Mouse (Mus musculus) neutrophil, adult 5-6 weeks (primary cell): Measurements from ENCODE around the gene Tln2. TPM values are rescaled to one million over a fixed set of nuclear protein-coding genes. Genes with fewer than 3 reads are reported as not detected.

ENCODE experiments used
- ATAC-seq: fragments of 151-379, 151-347 bp; 2 replicates; pipeline ENCODE4 v1.8.0; 2017; ENCODE audit warnings: mild to moderate bottlenecking, moderate TSS enrichment; ENCODE audit not compliant: insufficient number of reproducible peaks, poor library complexity, low FRiP score, severe bottlenecking; ENCODE audit errors: extremely low read depth
- total RNA-seq: library from RNA; stranded (forward); fragments of 200-1000 nt; gene quantifications from 2 replicates; pipeline ENCODE4 v1.2.3, GENCODE M21; 2017

The Tln2 gene
- total RNA-seq, 1 experiment from 2014 or later: not detected

GRCm38 (mm10) chr9:67549811-67550501 lies 9.5 kb downstream of the Tln2 start:
- ATAC-seq: no peak

DNA sequence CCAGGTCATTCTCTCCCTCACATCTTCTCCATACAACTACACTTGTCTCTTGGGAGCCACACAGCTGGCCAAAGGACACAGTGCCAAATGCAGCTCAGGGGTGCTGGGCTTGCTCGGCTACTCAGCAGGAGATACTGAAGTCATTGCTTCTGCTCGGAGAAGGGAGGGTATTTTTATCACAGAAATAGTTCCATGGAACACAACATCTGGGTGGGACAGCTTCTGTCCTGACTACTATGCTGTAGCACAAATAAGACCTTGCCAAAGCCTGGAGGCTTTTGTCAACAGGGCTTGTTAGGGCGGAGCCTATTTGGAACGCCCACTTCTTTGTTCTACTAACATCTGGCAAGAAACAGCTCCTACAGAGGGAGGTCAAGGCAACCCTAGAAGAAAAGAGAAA lies 10.2 kb downstream of the Tln2 start:
- no peak for ATAC-seq

DNA sequence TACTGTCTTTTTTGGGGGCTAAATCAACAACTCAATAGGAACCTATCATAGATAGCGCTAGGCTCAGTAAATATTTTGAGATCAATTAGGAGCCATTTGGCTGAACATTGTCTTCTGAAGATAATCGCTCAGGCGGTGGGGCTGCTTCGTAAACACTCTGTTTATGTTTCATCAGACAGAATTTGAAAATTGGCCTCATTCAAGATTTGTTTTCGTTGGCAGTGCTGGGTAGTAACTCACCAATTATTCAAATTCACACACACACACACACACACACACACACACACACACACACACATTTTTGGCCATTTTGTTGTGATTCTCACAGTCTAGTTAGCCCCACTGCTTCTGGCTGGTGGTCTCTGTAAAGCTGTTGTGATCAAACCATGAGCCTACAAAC lies 12.9 kb downstream of the Tln2 start:
- no peak for ATAC-seq

DNA sequence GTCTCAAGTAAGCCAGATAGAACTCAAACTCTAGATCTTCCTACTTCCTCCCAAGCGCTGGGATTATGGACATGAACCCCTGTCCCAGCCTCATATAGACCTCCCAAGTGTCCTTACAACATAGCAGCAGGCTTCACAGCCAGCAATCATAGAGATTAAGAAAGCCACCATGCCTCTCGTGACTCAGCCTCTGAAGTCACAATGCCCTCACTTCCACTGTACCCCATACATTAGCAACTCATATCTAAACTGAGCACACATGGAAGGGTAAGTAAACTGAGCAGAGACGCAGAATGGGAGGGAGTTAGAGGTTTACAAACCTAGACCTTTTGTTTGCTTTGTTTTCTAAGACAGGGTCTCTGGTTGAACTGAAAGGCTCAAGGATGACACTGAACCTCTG lies 13.7 kb downstream of the Tln2 start:
- no peak for ATAC-seq

- no peak for ATAC-seq
These were observed 14.7 kb downstream of the Tln2 start for GRCm38 (mm10) chr9:67544783-67545182.

GRCm38 (mm10) chr9:67541948-67542347 lies 17.6 kb downstream of the Tln2 start:
- no peak for ATAC-seq

GRCm38 (mm10) chr9:67539776-67540706 lies 19.5 kb downstream of the Tln2 start:
- no peak for ATAC-seq

DNA sequence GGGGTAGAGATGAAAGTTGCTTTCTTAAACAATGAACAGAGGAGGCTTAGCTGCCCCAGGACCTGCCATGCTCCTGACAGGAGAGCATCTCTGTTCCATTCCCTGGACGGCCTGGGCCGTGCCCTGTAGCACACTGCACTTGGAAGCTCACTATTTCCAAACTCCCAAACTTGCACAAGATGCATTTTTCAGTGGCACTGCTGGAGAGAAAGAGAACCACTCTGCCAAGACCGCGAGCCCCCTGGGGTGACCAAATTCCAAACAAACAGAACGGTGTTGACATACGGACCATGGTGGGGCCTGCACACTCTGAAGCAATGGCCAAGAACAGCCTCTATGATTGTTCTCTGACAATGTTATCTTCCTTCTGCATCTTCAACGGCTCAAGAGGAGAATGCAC lies 25.1 kb downstream of the Tln2 start:
- ATAC-seq: no peak

GRCm38 (mm10) chr9:67533260-67533659 lies 26.2 kb downstream of the Tln2 start:
- ATAC-seq: no peak

DNA sequence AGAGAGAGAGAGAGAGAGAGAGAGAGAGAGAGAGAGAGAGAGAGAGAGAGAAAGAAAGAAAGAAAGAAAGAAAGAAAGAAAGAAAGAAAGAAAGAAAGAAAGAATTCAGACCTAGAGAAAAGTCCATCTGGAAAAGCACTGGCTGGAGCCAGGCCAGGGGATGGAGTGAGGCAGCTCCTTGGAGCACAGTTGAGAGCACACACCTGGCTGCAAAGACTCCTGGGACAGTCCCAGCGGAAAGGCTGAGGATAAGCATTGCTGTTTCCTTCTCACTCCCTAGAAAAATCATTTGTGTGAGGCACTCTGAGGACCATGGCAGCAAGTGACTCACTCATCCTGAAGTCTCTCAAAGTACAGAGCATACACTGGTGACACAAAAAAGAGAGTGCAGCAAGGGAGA lies 26.9 kb downstream of the Tln2 start:
- no peak for ATAC-seq

GRCm38 (mm10) chr9:67529600-67529999 lies 29.9 kb downstream of the Tln2 start:
- ATAC-seq: no peak

DNA sequence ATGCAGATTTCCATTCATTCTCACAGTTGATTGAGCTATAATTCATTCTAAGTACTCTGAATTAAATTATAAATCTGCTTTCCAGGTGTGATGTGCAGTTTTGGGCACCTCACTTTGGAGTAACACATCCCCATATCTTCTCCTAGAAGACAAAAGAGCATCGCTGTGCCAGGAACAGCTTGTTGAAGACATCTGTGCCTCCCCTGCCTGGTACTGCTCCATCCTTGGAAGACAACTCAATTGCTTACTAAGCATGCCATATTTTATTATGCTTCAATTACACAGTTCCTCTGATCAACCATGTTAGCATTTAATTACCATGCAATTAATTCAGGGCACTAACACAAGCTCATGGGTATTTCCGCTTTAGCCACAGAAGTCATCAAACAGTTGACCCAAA lies 31.8 kb downstream of the Tln2 start:
- ATAC-seq: no peak

- no peak for ATAC-seq
These were observed 37.8 kb downstream of the Tln2 start for GRCm38 (mm10) chr9:67521736-67522135.

DNA sequence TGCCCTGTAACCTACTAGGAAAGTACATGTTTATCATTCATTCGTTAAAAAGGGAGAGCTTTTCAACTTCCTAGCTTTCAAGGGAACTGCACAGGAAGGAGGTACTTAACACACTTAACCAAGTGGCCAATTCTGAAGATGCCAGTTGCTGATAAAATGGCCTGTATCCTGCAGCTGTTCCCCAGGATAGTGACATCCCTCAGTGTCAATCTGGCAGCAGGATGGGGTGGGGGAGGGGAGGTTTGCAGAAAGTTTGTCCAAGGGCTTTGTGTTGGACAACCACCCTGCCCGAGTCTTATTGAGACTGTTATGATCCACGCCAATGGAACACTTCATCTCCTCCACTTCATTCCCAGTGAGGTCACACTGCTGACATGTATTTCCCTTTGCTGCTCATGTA lies 50.0 kb downstream of the Tln2 start:
- ATAC-seq: no peak

DNA sequence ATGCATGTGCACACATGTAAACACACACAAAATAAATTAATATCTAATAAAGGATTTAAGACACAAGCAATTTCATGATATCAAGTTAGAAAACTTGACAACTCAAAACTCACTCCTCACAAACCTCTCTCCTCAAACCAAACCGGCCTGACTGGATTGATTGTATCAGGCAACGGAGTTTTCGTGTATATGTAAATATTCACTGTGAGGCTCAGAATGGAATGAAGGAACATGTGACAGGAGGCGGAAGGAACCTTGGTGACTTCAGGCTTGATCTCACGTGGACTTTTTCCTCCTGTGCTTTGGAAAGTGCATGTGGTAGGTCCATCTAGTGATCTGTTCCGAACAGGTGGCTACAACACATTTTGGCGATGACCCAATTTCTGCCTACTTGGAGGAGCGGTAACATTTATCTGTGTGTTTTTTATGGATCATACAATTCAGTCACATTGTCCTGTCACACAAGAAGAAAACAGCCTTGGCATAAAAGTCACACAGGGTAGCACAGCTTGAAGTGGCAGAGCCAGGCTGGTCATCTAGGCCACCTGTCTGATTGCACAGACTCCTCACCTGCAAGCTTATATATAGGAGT lies 54.7 kb downstream of the Tln2 start:
- no peak for ATAC-seq

DNA sequence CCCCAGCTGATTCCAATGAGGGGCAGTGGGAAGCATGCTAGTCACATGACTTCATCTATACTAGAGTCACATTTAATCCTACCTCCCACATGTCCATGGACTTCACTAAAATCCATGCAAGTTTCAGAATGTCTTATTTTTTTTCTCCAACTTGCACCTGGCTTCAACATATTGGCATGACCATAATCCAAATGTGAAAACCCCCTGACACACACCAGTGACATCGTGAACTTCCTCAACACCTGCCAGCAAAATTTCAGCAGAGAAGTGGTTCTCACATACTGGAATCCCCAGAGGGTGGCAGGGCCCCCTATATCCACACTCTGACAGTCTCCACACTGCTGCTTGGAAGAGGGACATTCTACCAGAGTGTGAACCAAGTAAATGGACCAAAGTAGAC lies 57.7 kb downstream of the Tln2 start:
- ATAC-seq: no peak

GRCm38 (mm10) chr9:67496368-67496767 lies 63.1 kb downstream of the Tln2 start:
- no peak for ATAC-seq

GRCm38 (mm10) chr9:67495350-67495749 lies 64.2 kb downstream of the Tln2 start:
- ATAC-seq: no peak

DNA sequence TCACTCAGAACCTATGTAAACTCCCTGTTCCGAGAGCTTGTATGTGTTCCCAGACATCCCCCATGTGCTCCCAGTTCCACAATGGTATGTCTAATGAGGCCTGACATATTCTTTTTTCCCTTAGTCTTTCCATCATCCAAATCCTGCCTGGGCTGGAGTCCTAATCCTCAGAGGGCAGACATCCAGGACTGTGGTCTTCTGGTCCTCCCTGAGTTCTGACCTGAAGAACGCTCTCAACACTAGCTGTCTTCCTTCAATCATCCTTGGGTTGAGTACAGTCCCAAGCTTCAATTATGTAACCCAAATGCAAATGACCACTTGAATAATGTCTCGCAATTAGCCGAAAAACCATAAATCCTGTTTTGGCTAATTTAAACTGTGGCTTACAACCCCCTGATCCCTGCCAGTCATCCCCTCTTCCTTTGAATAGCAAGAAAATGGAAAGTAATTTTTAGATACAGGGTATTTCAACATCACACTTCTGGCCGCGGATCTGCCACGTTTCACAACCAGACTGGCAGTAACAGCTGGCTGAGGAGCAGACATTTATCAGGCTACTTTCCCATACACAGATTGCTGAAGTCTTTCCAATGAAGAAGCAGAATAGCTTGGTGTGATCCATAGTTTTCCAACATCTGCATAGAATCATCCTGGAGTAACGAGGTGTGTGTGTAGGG lies 65.5 kb downstream of the Tln2 start:
- ATAC-seq: no peak
